Mouse (Mus musculus) limb, embryonic 14.5 days (tissue): ENCODE results near the gene Ceacam18. TPM values are rescaled to one million over a fixed set of nuclear protein-coding genes. Genes with fewer than 3 reads are reported as not detected.

Experiments used
- ATAC-seq: fragments of 200-750 bp; cut with Nextera tagmentation; 2 replicates; pipeline ENCODE4 v1.8.0; 2017; ENCODE audit warnings: low read depth, moderate number of reproducible peaks, moderate TSS enrichment; ENCODE audit not compliant: low FRiP score
- DNase-seq: peaks from one replicate; pipeline ENCODE4 v3.0.0-alpha.2; 2015; ENCODE audit warnings: low spot score
- H3K27ac ChIP-seq: fragments of 300-500 bp; sonication (generic); replicated peaks from 2 replicates; pipeline ENCODE4 v1.5.1; 2014; ENCODE audit warnings: low read depth, mild to moderate bottlenecking, low read length, moderate library complexity, mixed read lengths
- H3K27me3 ChIP-seq: fragments of 300-500 bp; sonication (generic); 2 replicates; pipeline ENCODE4 v1.6.1; 2014; ENCODE audit warnings: low read length, mixed read lengths; ENCODE audit not compliant: control insufficient read depth, insufficient read depth
- H3K36me3 ChIP-seq: fragments of 300-500 bp; sonication (generic); 2 replicates; pipeline ENCODE4 v1.6.1; 2014; ENCODE audit warnings: mild to moderate bottlenecking, low read length, moderate library complexity, mixed read lengths; ENCODE audit not compliant: control insufficient read depth, insufficient read depth
- H3K4me1 ChIP-seq: fragments of 300-500 bp; sonication (generic); 2 replicates; pipeline ENCODE4 v1.6.1; 2014; ENCODE audit warnings: antibody characterized with exemption, low read length, mixed read lengths; ENCODE audit not compliant: control insufficient read depth, insufficient read depth
- H3K4me2 ChIP-seq: fragments of 300-500 bp; sonication (generic); replicated peaks from 2 replicates; pipeline ENCODE4 v1.6.1; 2014; ENCODE audit warnings: low read depth, mild to moderate bottlenecking, low read length, moderate library complexity; ENCODE audit not compliant: severe bottlenecking
- H3K4me3 ChIP-seq: fragments of 300-500 bp; sonication (generic); replicated peaks from 2 replicates; pipeline ENCODE4 v1.5.1; 2014; ENCODE audit warnings: low read length
- H3K9ac ChIP-seq: fragments of 300-500 bp; sonication (generic); 2 replicates; pipeline ENCODE4 v1.6.1; 2014; ENCODE audit warnings: mild to moderate bottlenecking, low read depth, low read length, moderate library complexity; ENCODE audit not compliant: severe bottlenecking
- H3K9me3 ChIP-seq: fragments of 300-500 bp; sonication (generic); 2 replicates; pipeline ENCODE4 v1.6.1; 2016; ENCODE audit warnings: low read length; ENCODE audit not compliant: control insufficient read depth
- POLR2A ChIP-seq: fragments of 200-500 bp; IDR thresholded peaks from 2 replicates; pipeline ENCODE4 v1.8.0; 2012; ENCODE audit warnings: inconsistent platforms, mild to moderate bottlenecking, moderate library complexity, borderline replicate concordance; ENCODE audit not compliant: insufficient read depth, insufficient read length; ENCODE audit errors: extremely low read depth
- WGBS: fragments of 180-500 bp; shearing (Covaris S2); extraction: QIAGEN DNeasy Blood & Tissue Kit; methylation state at CpG from one replicate; pipeline ENCODE4 v1.1.7; 2014; 5-methylcytosine and 5-hydroxymethylcytosine counted together
- polyA plus RNA-seq, 2 experiments: library from polyadenylated mRNA; depleted of rRNA in 1 of 2; stranded (reverse) in 1 of 2; unstranded in 1 of 2; fragments of >200 nt; fragmentation: Nextera tagmentation in 1 of 2; extraction: Ambion mirVana in 1 of 2; gene quantifications; 2 replicates each; pipeline versions ENCODE4 v1.2.1 to v1.2.3; 2012 to 2014

Ceacam18 gene
- polyA plus RNA-seq, 2 experiments, result not detected

- Histone ChIP-seq H3K4me2 (no peak overlapping the region), H3K4me1 (no peaks in the 10 kb centered on the region), H3K4me3 (no peak overlapping the region), H3K9me3 (no peaks in the 10 kb centered on the region), H3K27ac (no peak overlapping the region), H3K9ac (no peak overlapping the region), H3K27me3 (no peaks in the 10 kb centered on the region), H3K36me3 (no peaks in the 10 kb centered on the region)
- 77% methylated on average over 8 of the region's 8 CpGs for WGBS
- TF ChIP-seq POLR2A, result no peak
- no peak for DNase-seq
- ATAC-seq, result no peak
Measured at GRCm38 (mm10) chr7:43625794-43626422, 8.6 kb upstream of the Ceacam18 start.

DNA sequence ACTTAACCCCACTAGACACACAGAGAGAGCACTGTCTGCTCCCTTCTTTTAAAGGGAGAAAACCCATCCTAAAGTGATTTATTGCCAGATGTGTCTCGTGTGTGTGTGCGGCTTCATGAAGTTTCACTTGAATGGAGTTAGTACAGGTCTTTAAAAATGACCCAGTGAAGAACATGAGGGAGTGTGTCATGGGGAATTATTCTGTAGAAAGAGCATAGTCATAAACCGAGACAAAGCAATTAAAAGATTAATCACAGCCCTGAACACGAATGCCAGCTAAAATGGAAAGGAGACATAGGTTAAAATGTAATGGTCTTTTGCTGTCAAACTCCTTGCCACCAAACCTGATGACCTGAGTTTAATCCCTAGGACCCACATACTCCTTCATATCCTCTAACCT is 567 bp upstream of the Ceacam18 start:
- 60% methylated on average over 4 of the region's 4 CpGs for WGBS
- no peaks in the 10 kb centered on the region for H3K9me3 ChIP-seq
- no peak for ATAC-seq
- H3K4me2 ChIP-seq, result no peak overlapping the region
- no peaks in the 10 kb centered on the region for H3K36me3 ChIP-seq
- DNase-seq, result no peak
- TF ChIP-seq POLR2A, result no peak
- H3K27me3 ChIP-seq, result no peaks in the 10 kb centered on the region
- H3K9ac ChIP-seq, result no peak overlapping the region
- H3K27ac ChIP-seq, result no peak overlapping the region
- H3K4me1 ChIP-seq, result no peaks in the 10 kb centered on the region
- no peak overlapping the region for H3K4me3 ChIP-seq

DNA sequence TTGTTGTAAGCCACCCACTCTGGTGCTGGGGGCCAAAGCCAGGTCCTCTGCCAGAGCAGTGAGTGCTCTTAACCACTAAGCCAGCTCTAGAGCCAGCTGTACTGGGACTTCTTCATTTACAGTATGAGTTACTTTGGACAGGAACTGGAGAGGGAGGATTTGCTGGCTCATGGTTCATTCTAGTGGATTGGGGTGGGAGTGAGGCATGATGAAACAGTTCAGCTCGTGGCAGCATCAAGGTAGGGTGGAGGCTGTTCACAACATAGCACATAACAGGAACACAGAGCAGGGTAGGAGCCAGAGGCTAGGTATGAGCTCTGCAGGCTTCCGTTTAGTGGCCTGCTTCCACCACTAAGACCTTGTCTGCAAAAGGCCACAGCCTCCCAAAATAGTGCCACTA is 1.7 kb downstream of the Ceacam18 start:
- no peak for DNase-seq
- H3K4me2 ChIP-seq, result no peak overlapping the region
- H3K9ac ChIP-seq, result no peak overlapping the region
- H3K4me3 ChIP-seq, result no peak overlapping the region
- H3K9me3 ChIP-seq, result no peaks in the 10 kb centered on the region
- WGBS, result 53% methylated on average over 2 of the region's 2 CpGs
- H3K4me1 ChIP-seq, result no peaks in the 10 kb centered on the region
- no peaks in the 10 kb centered on the region for H3K36me3 ChIP-seq
- no peak for ATAC-seq
- H3K27me3 ChIP-seq, result no peaks in the 10 kb centered on the region
- no peak overlapping the region for H3K27ac ChIP-seq
- TF ChIP-seq POLR2A, result no peak

- WGBS, result 53% methylated on average over 1 of the region's 1 CpGs
- no peak overlapping the region for H3K4me2 ChIP-seq
- no peaks in the 10 kb centered on the region for H3K27me3 ChIP-seq
- ATAC-seq (no peak), DNase-seq (no peak)
- no peak for TF ChIP-seq POLR2A
- no peaks in the 10 kb centered on the region for H3K4me1 ChIP-seq
- H3K9me3 ChIP-seq, result no peaks in the 10 kb centered on the region
- H3K4me3 ChIP-seq, result no peak overlapping the region
- H3K36me3 ChIP-seq, result no peaks in the 10 kb centered on the region
- H3K9ac ChIP-seq, result no peak overlapping the region
- H3K27ac ChIP-seq, result no peak overlapping the region
Measured at GRCm38 (mm10) chr7:43637118-43637517, 2.6 kb downstream of the Ceacam18 start.

DNA sequence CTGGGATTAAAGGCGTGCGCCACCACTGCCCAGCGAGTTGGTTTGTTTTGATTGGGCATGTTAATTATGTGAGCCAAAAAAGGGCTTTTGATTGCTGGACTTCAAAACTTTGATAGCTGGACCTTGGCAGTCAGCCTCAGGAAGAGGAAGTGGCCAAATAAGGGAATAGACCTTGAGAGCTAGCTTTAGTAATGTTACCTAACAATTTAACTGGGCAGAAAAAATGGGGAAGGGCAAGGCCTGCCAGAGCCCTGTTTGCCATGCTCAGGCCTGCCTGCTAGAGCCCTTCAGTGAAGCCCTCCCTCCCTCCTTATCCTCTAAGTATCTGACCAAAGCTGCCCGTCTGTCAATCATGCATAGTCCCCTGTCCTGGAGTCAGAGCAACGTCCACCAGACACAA is 8.1 kb downstream of the Ceacam18 start:
- WGBS, result 91% methylated on average over 5 of the region's 5 CpGs
- Histone ChIP-seq H3K4me3 (no peak overlapping the region), H3K9me3 (no peaks in the 10 kb centered on the region), H3K4me1 (no peaks in the 10 kb centered on the region), H3K27me3 (no peaks in the 10 kb centered on the region), H3K36me3 (no peaks in the 10 kb centered on the region), H3K4me2 (no peak overlapping the region), H3K9ac (no peak overlapping the region), H3K27ac (no peak overlapping the region)
- DNase-seq (no peak), ATAC-seq (no peak)
- no peak for TF ChIP-seq POLR2A
